Mouse (Mus musculus) layer of hippocampus, adult 2 months (tissue): ENCODE data around the gene Blnk. TPM values are rescaled to one million over a fixed set of nuclear protein-coding genes. Genes with fewer than 3 reads are reported as not detected.

Experiments used
- DNase-seq, 2 experiments: peaks; one replicate each; pipeline ENCODE4 v3.0.0; 2022; ENCODE audit warnings: low spot score in 2 of 2
- H3K27ac ChIP-seq: fragments of 200-600 bp; 2 replicates; pipeline ENCODE4 v1.8.1; 2022
- H3K4me3 ChIP-seq: fragments of 200-600 bp; 2 replicates; pipeline ENCODE4 v1.8.1; 2022; ENCODE audit warnings: mild to moderate bottlenecking
- CTCF ChIP-seq: fragments of 200-600 bp; conservative IDR thresholded peaks from 2 replicates; pipeline ENCODE4 v1.8.1; 2022; ENCODE audit warnings: antibody characterized with exemption, mild to moderate bottlenecking, moderate library complexity
- total RNA-seq, 2 experiments: library from RNA; stranded (reverse); gene quantifications; 2 replicates each; pipeline ENCODE4 v1.2.3; 2021

Blnk gene
- total RNA-seq, 2 experiments from 2014 or later = 6.0 to 6.7 TPM

DNA sequence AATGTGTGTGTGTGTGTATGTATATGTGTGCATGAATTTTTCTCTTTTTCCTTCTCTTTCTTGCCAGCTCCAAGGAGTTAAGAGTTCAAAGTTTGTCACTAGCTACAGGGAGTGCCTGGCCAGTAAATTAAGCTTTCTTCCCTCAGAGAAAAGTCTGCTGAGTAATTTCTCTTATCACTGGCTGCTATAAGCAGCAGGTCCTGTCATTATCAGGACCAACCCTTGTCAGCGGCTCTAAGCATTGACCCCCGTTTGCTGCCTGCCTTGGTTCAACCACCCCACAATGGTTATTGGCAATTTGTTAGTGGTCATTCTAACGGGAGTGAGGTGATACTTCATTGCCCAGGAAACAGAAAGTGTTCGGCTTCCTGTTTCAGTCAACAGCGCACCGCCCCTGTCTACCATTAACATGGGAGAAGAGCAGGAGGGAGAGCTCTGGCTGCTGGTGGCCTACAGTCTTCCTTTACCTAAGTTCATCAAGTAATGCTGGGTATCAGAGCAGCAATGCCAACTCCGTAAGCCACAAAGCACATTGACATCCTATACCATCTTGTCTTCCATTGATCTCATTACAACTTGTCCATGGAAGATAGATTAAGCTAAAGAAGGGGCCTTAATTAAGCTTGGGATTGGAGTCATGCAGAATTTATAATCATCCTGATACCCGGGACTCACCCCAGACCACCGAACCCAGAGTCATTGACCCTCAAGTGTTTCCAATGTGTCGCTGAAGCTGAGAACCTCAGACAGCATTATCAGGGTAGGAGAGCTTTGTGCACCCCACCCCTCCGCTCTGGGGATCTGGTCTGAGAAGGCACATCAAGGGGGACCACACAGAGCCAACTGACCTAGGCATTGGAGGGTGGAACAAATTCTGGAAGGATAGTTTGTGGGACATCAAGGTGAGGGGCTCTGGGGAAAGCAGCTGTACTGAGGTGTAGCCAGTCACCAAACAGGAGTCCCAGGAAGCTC, 17.1 kb downstream of the Blnk start:
- DNase-seq = no peak
- Histone ChIP-seq H3K27ac (no peak overlapping the region), H3K4me3 (no peak overlapping the region)
- TF ChIP-seq CTCF = no peak

DNA sequence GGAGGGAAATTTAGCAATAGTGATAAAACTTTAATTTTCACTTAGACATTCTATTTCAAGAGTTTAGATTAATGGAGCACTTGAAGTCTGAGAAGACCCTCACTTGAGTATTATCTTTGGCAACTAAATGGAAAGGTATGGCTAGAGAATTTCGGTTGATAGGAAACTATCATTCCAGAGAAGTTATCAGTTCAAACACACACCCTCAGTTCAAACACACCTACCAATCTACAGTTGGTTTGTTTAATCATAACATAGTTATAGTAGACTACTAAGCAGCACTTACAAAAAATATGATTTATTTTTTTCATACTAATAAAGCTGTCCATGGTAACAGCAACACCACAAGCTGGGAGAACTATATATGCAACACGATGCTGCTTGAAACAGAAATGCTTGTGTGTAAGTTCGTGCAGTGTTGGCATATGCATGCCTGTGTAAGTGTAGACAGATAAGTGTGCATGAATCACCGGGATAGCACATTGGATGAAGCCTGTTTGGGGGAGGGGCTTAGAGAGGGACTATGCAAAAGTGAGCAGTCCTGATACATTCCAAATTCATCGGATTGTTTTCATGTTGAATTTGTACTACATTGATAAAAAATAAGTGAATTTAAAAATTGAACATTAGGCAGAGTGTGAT, 22.9 kb downstream of the Blnk start:
- H3K27ac ChIP-seq = no peak overlapping the region
- TF ChIP-seq CTCF = no peak
- no peak for DNase-seq
- no peak overlapping the region for H3K4me3 ChIP-seq

DNA sequence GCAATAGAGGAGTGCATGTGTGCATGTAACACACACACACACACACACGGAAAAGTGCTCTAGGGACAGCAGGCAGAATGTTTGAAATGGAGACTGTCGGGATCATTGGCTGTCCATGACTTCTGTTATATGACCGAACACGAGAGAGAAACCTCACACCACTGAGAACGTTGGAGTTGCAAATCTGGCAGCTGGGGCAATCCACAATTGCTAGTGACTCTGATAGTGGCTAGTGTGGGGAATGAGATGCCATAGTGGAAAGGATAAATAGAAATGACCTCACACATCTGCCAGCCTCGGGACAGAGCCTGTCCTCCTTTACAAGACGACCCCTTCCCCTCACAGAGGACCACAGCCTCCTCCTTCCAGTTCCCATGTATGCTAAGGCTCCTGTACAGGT, 23.6 kb downstream of the Blnk start:
- Histone ChIP-seq H3K27ac (no peak overlapping the region), H3K4me3 (no peak overlapping the region)
- TF ChIP-seq CTCF = no peak
- no peak for DNase-seq

DNA sequence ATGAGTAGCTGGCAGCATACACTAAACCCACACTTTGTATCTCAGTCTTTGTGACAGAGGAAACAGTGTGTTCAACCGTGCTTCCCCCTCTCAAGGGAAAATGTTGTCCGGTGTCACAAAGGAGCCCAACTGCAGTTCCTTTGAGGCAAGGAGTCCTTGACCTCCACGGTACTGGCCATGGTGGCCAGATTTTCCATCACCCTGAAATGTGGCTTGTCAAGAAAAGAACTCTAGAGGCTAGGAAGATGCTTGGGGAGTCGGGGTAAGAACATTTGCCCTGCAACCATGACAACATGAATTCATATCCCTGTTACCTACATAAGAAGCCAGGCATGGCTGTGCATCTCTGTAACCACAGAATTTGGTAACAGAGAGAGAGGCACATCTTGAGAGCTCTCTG, 24.0 kb downstream of the Blnk start:
- no peak overlapping the region for H3K27ac ChIP-seq
- H3K4me3 ChIP-seq = no peak overlapping the region
- no peak for DNase-seq
- no peak for TF ChIP-seq CTCF

DNA sequence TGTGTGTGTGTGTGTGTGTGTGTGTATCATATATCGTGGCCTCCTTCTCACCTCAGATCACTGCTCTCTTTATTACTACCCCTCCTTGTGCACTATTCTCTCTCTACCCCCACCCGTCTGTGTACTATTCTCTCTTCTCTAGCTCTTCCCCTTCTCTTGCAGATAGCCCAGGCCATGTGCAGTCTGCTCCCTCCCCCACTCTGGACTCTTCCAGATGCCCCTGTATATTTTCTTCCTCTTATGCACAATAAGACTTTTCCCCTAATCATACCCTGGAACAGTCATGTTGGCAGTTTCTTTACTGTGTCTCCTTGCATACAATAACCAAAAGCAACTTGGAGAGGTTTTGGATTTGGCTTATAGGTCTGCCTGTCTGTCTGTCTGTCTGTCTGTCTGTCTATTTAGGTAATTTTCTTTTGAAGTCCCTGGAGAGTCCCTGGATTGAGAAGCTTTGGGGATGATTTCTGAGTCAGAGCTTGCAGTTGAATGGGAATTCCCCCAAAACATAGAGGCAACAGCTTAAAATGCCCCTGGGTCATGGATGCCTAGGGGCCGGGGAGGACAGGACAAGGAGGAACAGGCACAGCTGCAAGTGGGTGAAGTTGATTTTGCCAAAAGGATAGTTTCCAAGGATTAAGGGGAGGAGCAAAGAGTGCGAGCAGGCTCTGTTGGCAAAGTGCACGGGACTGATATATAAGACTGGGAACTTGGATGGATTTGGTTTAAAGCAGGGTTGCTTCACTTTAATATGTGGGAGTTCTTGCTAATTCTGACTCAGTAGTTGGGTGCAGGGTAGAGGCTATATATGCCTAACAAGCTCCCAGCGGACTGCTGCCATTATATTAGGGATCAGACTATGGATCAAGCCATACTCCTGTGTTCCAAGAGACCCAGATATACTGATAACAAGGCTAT, 29.1 kb downstream of the Blnk start:
- no peak for TF ChIP-seq CTCF
- no peak for DNase-seq
- Histone ChIP-seq H3K27ac (no peak overlapping the region), H3K4me3 (no peak overlapping the region)

DNA sequence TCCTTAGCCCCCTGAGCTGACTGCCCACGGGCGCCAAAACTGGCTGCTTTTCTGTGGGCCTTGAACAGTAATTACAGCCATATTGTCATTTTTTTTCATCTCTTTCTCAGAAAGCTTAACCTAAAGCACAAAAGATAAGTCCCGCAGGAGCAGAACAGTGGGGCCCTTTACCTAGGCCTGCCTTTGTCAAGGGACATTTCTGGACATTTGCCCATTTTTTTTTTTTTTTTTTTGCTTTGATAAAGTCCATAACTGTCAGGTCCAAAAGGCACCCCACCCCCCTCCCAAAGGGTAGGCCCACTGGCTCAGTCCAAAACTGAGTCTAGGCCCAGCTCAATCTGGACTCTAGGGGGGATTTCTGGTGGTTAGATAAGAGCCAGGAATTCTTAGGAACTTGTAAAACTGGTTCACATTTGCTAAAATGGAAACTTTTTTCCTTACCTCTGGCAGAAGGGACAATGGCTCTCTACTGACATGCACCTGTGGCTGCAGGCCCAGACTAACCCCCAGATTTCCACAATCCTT, 29.9 kb downstream of the Blnk start:
- DNase-seq = no peak
- Histone ChIP-seq H3K27ac (no peak overlapping the region), H3K4me3 (no peak overlapping the region)
- no peak for TF ChIP-seq CTCF

DNA sequence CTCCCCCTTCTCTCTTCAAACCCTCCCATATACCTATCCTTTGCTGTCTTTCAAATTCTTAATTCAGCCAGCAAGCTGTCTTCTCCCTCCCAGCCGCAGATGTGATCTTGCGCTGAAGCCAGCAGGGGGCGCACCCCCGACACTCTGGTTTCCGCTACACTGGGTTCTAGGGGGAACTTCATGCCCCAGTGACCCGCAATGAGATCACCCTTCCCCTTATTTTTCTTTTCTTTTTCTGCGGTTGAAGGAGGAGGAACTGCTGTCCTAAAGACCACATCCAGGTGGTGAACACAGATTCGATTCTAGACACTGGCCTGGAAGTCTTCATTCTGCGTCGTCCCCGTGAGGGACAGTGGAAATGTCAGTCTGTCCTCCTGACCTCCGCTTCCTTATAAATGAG, 31.3 kb downstream of the Blnk start:
- Histone ChIP-seq H3K4me3 (no peak overlapping the region), H3K27ac (no peak overlapping the region)
- peak; percentile 36 to 71 for DNase-seq
- TF ChIP-seq CTCF = peak; percentile 87

DNA sequence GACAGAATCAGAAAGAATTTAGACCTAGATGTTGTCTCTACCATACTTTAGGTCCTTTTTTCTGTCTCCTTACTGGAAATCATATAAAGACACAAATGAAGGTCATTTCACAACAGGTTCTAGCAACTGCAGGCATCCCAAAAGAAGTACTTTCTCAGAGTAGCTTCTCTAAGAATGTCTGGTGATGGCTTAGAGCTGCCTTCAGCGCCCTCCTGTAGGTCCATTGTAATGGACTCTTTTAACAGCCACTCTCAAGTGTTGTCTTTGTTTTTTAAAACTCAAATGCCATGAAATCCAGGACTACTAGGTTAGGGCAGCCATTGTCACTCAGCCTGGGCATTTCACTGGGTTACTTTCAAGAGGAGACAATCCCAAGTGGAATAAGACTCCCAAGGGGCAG, 35.4 kb downstream of the Blnk start:
- no peak overlapping the region for H3K4me3 ChIP-seq
- TF ChIP-seq CTCF = no peak
- no peak overlapping the region for H3K27ac ChIP-seq
- DNase-seq = no peak

DNA sequence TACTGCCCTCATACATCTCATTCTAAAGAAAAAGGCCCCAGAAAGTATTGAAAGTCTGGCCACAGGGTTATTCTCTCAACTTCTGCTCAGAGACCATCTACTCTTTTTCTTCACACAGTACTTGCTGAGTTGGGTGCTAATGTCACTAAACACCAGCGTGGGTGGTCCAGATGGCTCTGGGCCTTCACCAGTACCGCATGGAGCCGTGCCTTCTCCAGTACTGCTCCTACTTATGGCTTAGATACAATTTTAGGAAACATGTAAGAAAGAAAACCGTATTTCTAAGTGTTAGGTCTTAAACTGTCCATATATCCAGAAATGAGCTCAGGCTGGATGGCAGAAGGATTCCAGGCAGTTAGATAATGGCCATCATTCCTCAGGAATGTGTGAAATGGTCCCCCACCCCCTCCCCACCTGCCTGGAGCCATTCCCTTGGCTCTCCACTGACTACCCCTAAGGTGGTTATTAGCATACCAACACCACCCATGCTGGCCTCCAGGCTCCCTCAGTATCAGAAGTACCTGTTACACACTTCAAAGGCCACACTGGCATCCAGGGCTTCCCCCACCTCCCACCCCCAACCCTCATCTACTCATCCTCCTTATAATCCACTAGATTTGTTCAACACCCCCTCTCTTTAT, 47.3 kb downstream of the Blnk start:
- TF ChIP-seq CTCF = no peak
- H3K27ac ChIP-seq = no peak overlapping the region
- no peak for DNase-seq
- no peak overlapping the region for H3K4me3 ChIP-seq

DNA sequence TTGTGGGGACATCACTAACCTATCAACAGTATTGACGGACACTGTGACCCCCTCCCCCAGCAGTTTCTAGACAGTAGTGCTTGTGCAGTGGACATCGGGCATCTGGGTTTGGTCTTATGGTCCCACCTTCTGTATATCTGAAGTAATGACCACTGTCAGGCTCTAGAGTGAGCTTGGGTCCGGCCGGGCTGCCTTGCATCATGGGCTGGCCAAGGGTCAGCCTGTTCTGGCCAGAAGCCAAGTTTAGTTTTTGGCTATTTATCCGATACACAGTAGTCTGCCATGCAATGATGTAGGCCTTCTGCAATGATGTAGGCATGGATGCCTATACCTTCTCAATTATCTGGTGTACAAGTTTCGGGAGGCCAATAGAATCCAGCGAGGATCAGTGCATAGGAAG, 50.8 kb downstream of the Blnk start:
- no peak for TF ChIP-seq CTCF
- no peak overlapping the region for H3K4me3 ChIP-seq
- no peak overlapping the region for H3K27ac ChIP-seq
- DNase-seq = no peak

DNA sequence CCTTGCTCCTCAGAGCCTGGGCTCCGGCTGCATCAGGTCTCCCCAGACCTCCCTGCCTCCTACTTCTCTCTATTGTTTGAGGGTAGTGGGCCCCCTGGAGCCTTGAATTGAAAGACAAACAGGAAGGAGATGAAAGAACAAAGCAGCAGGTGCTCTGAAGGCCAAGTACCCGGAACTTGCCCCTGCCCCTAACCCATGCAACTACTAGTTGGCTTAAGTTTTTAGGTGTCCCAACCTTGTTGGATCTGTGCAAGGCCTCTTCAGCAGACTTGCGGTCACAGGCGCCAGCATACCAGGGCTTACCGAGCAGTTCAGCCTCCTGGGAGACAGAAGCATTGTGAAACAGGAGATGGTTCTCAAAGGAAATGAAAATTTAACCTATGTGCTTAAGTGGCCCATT, 58.3 kb downstream of the Blnk start:
- Histone ChIP-seq H3K27ac (no peak overlapping the region), H3K4me3 (no peak overlapping the region)
- no peak for DNase-seq
- TF ChIP-seq CTCF = no peak

DNA sequence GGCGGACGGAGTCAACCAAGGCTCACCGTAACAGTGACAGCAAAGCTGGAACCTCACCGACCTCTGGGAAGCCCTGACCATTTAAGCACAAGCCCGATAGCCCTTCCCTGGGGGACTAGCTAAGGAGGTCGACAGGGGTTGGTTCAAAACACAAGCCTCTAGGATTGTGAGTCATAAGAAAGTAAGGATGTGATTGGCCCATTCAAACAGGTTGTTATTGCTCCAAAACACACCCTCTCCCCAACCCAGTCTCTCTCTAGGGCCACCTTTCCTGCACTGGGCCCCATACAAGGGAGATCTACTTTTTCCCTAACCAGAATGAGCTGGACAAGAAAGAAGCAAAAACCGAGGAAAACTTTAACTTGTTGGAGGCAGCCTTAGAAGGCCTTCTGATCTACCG, 59.0 kb downstream of the Blnk start:
- no peak for DNase-seq
- no peak for TF ChIP-seq CTCF
- H3K27ac ChIP-seq = no peak overlapping the region
- no peak overlapping the region for H3K4me3 ChIP-seq
